Mouse (Mus musculus): ENCODE measurements at regions not wholly inside any gene's neighbourhood (a gene's known extent, or its start where the extent isn't known, plus 50 kb on each side); places are given as distances from the start of the nearest gene placed in this dataset.
"Not testable (repeated sequence)": the region's sequence is repeated elsewhere in the genome, so short reads cannot be mapped to it uniquely, and the experiment has no call there.

DNA sequence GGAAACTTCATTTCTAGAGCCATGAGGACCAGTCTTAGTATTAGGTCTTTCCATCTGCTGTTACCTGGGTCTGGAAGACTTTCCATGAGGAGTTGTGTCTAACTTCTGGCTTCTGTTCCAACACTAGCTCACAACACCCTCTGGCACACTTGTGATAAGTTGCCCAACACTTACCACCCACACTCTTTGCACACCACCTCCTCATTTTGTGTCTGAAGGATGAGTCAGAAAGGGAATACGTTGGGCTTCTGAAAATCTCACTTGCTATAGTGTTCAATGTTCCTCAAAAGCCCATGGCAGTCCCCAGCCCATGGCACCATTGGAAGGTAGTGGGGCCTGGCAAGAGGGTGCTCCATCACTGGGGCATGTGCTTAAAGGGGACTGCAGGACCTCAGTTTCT lies 161.5 kb downstream of the Cartpt start:
- no peak for DNase-seq (ENCODE audit: low spot score in 2 of 2)

- DNase-seq (ENCODE audit: low spot score in 2 of 2): no peak
These were observed 163.6 kb downstream of the Cartpt start for GRCm38 (mm10) chr13:99737271-99737670.

DNA sequence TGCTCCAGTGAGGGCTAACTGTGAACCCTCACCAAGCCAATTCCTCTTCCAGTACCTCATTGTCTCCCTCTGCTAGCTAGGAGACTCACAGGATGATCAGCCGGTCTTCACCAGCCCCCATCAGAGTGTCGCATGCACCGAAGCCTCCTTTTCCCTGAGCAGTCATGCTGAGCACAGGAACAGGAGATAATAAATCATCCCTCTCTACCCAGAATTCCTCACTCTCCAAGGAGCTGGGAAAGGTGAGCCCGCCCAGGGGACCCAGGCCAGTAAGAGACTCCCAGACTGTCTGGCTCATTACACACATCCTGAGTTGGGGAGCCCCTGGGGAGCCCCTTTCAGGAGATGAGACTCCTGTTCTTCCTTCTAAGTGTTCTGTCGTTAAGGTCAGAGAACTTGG lies 171.7 kb downstream of the Cartpt start:
- DNase-seq (ENCODE audit: low spot score in 2 of 2): no peak

DNA sequence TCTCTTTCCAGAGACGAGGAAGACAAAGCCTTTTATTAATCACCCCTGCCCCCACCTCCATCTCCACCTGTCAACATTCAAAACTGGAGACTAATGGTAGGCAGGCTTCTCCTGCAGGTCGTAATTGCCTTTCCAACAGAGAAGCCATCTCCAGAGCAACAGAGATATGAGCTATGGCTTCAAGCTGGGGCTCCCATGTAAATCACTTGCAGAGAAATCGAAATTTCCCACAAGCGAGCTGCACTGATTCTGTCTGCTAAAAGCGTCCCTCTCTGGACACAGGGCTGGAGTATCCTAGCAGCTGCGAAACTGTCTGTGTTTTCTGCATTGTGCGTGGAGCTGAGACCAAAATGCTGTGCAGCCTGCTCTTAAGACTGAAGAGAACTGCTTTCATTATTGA lies 176.6 kb downstream of the Cartpt start:
- DNase-seq (ENCODE audit: low spot score in 2 of 2): no peak

- DNase-seq (ENCODE audit: low spot score in 2 of 2): no peak
These were observed 177.5 kb downstream of the Cartpt start for GRCm38 (mm10) chr13:99723237-99723981.

DNA sequence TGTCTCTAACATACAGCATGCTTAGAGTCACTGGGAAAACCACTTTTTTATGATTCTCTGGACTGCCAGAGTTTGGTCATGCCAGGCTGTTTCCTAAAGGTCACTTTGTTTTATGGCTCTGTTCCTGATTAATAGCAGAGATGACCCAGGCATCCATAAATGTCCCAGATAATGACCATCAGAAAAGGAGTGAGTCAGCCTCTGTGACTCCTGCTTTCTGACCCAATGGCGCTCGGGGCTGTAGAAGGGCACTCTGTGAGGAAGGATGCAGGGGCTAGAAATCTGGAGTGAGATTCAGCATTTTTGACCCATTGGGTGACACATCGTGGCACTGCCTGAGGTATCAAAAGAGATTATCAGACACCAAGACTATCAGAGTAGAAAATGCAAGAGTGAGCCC lies 180.3 kb downstream of the Cartpt start:
- DNase-seq (ENCODE audit: low spot score in 2 of 2): no peak

- no peak for DNase-seq (ENCODE audit: low spot score in 2 of 2)
These were observed 180.2 kb upstream of the Map1b start for GRCm38 (mm10) chr13:99696559-99696890.

GRCm38 (mm10) chr13:99695874-99696558 lies 179.7 kb upstream of the Map1b start:
- DNase-seq (ENCODE audit: low spot score in 2 of 2): no peak

GRCm38 (mm10) chr13:99679934-99680333 lies 163.6 kb upstream of the Map1b start:
- DNase-seq (ENCODE audit: low spot score in 2 of 2): no peak

- DNase-seq (ENCODE audit: low spot score in 2 of 2): peak in 1 of 2 experiments; percentile 19
These were observed 163.1 kb upstream of the Map1b start for GRCm38 (mm10) chr13:99679430-99679829.

- no peak for DNase-seq (ENCODE audit: low spot score in 2 of 2)
These were observed 160.1 kb upstream of the Map1b start for GRCm38 (mm10) chr13:99676393-99676792.

- no peak for DNase-seq (ENCODE audit: low spot score in 2 of 2)
These were observed 159.6 kb upstream of the Map1b start for GRCm38 (mm10) chr13:99675951-99676350.

DNA sequence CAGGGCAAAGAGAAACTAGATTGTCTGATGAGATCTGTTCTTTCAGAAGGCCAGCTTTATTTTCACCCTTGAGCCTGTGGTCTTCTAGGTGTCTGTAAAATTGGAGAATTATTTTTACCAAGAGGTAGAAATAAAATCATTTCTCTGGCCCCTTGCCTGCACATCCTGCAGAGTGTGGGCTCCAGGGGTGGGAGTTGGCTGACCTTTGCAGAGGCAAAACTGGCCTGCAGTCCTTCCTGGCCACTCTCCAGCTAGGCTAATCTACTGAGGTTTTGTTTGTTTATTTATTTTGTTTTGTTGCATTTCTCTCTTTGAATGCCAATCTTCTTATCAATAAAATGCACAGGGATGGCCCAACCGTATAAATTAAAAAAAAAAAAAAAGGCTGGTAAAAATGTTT lies 156.4 kb upstream of the Map1b start:
- no peak for DNase-seq (ENCODE audit: low spot score in 2 of 2)

GRCm38 (mm10) chr13:99671747-99672146 lies 155.4 kb upstream of the Map1b start:
- no peak for DNase-seq (ENCODE audit: low spot score in 2 of 2)

DNA sequence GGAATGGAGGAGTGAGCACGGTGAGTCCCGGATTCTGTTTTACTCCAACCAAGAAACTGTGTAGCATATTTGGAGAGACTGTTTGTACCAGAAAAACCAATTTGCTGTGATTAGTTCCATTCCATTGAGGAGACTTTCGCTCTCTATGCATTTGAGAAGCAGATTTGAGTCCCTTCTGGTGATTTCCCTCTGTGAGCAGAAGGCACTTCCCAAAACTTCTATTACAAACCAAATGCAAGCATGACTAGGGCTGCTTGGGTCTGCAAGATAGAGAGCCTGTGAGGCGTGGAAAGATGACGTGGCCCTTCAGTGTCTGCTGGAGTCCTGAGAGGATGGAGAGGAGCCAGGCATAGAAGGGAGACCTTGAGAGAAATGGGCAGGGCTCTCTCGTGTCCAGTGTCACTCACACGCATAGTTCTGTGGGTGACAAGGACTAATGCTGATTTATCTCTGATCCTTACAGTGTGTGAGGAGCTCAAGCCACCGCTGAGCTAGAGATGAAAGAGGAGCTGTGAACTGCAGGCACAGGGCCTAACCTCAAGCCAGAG lies 153.7 kb upstream of the Map1b start:
- DNase-seq (ENCODE audit: low spot score in 2 of 2): no peak

DNA sequence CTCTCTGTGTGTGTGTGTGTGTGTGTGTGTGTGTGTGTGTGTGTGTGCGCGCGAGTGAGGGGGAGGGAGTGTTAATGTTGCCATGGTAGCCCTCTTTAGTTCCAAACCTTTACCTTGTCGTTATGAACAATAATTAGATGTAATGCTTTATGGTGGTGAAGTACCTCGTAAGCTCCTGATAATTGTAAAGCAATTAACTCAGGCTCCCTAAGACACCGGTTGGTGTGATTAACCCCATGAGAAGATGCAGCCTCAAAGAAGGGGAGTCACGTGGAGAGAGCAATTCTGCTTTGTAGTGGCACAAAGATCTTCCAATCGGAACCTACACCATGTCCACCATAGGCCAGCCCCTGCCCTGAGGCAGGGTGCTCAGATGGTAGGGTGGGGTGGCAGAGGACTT lies 152.3 kb upstream of the Map1b start:
- DNase-seq (ENCODE audit: low spot score in 2 of 2): no peak

- DNase-seq (ENCODE audit: low spot score in 2 of 2): no peak
These were observed 149.7 kb upstream of the Map1b start for GRCm38 (mm10) chr13:99666086-99666485.

- DNase-seq (ENCODE audit: low spot score in 2 of 2): not testable (repeated sequence)
These were observed 147.1 kb upstream of the Map1b start for GRCm38 (mm10) chr13:99663422-99663821.

GRCm38 (mm10) chr13:99647661-99648204 lies 131.4 kb upstream of the Map1b start:
- DNase-seq (ENCODE audit: low spot score in 2 of 2): no peak

DNA sequence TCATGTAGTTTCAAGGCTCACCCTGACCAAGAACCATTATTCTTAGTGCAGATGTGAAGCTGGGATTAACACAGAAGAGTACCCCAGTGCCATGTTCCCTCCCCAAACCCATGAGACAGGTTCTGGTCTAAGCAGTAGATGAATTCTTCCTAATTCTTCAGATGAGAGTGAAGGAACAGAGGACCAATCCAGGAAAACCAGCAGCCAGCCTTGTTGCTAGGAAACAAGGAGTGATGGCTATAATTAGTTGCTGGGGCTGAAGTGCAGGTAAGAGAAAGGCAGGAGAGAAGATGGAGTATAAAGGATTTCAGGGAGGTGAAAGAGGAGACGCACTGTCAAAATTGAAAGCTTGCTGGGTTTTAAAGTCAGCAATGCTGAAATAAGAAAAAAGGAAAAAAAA lies 128.4 kb upstream of the Map1b start:
- no peak for DNase-seq (ENCODE audit: low spot score in 2 of 2)

GRCm38 (mm10) chr13:99642811-99643210 lies 126.5 kb upstream of the Map1b start:
- no peak for DNase-seq (ENCODE audit: low spot score in 2 of 2)

DNA sequence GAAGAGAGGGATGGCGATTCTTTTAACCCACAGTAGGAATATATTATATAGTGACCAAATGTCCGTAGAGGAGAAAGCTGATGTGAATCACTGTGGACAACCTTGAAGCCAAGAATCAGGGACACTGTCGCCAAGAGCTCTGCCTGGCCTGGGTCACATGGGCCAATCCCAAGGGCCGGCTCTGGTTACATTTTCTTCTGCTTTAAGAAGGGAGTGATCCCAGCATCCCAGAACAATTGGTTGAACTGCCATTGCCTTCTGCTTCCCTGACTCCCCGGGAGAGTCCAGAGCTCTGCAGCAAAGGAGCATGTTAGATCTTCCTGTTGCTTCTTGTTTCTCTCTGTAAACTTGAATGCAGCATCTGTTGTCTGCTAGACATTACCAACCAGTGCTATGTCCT lies 126.0 kb upstream of the Map1b start:
- DNase-seq (ENCODE audit: low spot score in 2 of 2): no peak

All from spleen, postnatal 10 days (tissue).